Mouse (Mus musculus): ENCODE measurements around the gene Dhx29.

Gene Dhx29

DNA sequence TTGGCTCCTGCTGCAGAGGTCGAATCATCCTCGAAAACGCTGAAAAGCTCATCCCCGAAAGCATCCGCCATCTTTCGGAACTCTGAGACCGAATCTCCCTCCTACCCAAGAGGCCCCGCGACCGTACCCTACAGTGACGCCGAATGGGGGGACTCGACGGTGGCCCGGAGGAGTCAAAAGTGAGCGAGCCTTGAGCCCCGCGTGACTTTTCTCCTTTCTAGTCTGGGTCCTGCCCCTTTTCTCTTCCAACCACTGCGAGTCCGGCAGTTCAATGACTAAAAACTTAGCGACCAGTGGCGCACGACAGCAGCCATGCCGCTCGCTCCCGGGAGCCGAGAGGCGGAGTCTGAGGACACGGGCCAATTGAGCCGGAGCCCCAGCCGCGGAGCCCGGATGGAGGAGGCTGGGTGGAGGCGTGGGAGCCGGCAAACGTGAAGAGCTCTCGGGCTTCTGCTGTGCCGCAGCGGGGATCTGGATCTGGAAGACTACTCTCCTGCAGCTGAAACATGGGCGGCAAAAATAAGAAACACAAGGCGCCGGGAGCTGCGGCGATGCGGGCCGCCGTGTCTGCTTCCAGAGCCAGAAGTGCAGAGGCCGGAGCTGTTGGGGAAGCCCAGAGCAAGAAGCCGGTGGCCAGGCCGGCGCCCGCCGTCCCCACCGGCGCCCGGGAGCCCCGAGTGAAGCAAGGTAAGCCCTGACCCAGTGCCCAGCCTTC is at the start of gene Dhx29, which contains the start of gene Mtrex:
Gene Dhx29 (plus strand): TSS at position 168 of the 715 bp plus-strand sequence.
Gene Mtrex (minus strand): TSS at position 112 of the 715 bp plus-strand sequence.
- peak; percentile 98 for DNase-seq (ENCODE audit: low read depth, low spot score)

DNA sequence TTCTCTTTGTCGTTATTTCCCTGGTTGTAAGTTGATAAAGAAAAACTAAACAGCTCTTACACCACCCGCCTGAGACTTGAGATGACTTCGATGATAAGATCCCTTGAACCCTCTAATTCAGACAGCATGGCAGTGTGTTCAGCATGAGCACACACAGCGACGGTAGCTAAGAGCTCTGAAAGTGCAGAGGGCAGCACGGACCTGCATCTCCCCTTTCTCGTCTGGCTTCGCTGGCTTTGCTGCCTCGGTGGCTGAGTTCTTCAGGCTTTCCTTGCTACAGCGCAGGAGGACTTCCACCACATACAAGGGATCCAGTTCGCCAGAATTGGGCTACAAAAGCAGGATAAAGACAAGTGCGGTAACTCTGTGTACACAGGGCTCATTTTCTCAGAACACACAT is 40.0 kb upstream of the Dhx29 start:
- no peak for DNase-seq (ENCODE audit: low read depth, low spot score)

DNA sequence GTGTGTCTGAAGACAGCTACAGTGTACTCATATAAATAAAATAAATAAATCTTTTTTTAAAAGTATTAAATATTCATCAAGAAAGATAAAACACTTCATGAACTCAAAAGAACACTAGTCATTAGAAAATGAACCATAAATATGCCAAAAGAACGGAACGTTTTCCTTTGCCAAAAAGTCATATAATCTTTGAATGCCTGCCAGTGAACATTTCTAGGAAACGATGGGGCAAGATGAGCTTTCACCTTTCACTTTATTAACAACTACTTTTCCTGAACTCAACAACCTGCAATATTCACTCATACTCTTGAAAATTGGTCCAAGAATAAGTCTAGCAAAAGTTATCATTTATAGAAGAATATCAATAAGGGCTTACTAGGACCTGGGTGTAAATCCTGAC is 25.1 kb upstream of the Dhx29 start:
- no peak for DNase-seq (ENCODE audit: low read depth, low spot score)

DNA sequence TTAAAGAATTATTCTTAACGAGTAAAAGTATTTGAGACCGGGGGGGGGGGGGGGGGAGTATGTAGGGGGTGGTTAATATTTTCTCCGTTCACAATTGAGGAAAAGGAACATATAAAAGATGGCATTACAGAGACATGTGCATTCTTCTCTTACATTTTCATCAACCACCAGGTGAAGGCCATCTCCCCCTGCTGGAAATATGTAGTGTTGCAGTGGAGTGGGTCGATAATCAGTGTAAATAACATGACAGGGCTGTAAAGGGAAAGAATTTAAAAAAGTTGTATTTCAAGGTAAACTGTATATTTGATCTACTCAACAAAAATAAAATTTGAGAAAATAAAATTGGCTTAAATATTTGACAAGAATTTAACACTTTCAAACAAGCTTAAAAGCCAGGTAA is 17.6 kb upstream of the Dhx29 start:
- DNase-seq (ENCODE audit: low read depth, low spot score): peak; percentile 40

DNA sequence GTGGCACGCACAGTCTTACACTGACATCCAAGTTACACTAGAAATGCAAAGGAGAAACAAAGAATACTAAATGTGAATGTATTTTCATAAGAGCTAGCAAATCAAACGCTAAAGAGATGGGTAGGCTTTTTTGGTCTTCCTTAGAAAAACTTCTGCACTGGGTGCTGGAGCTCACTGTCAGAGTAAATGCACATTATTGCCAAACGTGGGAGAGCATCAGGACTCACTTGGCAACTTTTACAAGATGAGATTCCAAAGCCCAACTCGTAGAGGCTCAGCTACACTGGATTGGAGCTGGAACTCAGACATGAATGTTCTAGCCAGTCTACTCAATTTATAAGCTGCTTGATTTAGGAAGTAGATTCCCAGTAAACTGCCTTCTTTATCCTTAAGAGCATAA is 16.8 kb upstream of the Dhx29 start:
- no peak for DNase-seq (ENCODE audit: low read depth, low spot score)

DNA sequence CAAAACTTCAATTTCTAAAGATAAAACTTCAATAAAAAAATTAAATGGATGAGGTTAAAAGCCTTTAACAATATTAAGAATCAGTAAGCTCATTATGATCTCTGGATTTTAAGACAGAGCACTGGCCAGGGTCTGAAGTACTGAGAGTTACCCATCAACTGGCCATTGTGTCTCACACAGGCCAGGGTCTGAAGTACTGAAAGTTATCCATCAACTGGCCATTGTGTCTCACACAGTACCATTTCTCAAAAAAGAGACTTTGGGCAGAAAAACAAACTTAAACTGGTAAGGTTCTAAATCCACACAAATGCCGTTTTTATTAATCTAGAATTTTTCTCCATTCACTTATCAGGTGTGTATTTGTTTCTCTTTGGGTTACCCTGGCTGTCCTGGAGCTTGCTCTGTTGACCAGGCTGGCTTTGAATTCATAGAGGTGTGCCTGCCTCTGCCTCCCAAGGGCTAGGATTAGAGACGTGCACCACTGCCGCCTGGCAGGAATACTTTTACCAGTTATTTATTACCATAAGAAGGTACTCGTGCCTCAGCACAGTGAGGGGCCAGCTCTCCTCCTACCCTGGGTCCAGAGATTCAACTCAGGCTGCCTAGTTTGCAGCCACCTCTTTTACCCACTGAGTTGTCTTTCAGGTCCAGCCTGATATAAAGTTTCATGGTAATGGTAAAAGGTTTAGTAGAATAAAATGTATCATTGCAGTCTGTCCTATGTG is 8.0 kb upstream of the Dhx29 start:
- no peak for DNase-seq (ENCODE audit: low read depth, low spot score)

DNA sequence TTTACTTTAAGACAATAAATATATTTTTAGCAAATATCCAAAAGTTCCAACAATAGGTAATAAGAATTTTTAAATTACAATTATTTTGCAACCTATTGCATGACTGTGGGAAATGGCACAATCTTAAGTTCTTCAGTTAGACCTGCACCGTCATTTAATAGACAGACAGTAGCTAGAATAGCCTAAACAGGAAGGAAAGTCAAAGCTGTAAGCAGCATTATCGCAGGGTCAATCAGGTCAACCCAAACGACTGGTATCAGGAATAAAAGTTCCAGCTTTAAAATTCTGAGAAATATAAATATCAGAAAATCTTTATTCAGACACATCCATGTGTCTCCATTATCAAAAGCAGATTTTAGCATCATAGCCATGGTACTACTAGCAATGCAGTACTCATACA is 6.3 kb upstream of the Dhx29 start:
- no peak for DNase-seq (ENCODE audit: low read depth, low spot score)

DNA sequence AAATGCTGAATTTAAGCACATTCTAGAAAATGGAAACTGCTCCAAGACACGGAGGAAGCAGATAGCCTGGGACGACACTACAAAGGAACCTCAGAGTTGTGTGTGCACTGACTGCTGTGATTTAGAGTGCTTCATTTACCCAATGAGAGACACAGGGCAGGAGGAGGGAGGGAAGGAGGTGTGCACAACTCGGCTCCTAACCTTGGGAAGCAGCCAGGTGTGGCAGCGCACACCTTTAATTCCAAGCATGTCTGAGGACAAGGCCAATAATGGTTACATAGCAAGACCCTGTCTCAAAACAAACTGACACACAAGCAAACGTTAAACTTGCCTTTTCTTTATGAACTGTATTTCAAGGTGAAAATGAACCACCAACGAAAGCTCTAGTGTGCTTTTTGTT is 2.0 kb upstream of the Dhx29 start:
- no peak for DNase-seq (ENCODE audit: low read depth, low spot score)

DNA sequence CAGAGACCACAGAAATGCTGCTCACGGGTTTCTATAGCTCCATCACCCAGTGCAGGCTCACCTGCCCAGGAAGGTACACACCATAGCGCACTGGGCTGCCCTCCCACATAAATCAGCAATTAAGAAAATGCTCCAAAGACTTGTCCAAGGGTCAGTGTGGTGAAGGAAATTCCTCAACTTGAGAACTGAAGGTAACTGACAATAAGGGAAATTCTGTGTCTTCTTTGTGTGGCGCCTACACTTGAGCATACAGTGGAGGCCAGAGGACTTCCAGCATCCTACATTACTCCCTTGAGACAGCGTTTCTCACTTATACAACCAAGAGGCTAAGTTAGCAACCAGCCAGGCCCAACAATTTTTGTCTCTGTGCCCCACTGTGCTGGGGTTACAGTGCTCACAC is 1.3 kb upstream of the Dhx29 start:
- no peak for DNase-seq (ENCODE audit: low read depth, low spot score)

DNA sequence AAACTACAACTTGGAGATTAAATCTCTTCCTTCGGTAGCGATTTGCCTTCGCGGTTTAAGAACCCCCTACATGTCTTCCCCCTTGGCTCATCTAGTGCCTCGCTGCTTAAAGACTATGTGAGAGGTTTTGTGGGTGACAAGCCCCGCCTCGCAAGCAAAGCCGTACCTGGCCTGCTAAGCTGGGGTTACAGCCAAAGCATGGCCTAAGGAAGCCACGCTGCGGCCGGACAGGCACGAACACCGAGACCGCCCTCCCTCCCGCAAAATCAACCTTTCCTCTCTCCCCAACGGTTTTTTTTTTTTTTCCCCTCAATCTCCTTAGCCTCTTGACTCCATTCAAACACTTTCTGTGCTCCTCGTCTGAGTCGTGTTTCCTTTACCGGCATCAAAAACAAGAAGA is 458 bp upstream of the Dhx29 start:
- peak; percentile 35 for DNase-seq (ENCODE audit: low read depth, low spot score)

DNA sequence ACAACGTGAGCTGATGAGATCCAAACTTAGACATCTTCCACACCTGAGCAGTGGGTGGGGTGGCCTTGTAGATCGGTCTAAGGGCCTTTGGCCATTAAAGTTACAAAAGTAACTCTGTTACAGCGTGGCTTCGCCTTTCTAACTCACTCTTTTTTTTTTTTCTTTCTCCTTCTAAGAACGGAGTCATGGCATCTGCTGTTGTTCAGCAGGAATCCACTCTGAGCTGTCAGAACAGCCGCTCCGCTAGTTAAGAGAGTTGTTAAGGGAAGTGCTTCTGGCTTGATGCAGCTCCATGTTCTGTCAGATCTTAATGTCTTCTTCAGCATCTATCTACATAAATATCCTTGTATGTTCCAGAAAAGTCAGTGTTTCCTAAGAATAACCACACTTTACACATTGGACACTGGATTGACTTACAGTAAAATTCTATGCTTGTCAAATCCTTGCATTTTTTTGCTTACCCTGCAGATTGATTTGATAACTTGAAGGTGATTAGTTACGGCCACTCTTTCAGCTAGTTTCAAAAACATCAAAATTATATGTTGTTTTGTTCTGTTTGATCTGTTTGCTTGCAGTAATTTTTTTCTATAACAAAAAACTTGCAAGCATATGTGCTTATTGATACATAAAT is 899 bp downstream of the Dhx29 start:
- no peak for DNase-seq (ENCODE audit: low read depth, low spot score)

DNA sequence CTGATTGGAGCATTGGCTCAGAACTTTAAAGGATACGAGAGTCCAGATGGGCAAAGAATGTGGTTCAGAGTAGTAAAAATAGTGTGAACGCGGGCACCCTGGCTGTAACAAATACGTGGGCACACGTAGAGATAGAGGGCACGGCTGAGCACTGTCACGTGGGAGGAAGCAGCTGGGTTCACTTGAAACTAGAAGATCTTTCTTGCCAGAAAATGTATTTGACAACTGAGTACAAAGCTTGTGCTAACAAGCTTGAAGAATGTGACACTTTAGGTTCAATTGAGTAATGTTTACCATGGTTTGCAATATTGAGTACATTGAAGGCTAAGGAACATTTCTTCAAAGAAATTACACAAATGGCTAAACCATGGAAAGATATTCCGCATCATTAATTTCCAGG is 10.9 kb downstream of the Dhx29 start:
- DNase-seq (ENCODE audit: low read depth, low spot score): no peak

DNA sequence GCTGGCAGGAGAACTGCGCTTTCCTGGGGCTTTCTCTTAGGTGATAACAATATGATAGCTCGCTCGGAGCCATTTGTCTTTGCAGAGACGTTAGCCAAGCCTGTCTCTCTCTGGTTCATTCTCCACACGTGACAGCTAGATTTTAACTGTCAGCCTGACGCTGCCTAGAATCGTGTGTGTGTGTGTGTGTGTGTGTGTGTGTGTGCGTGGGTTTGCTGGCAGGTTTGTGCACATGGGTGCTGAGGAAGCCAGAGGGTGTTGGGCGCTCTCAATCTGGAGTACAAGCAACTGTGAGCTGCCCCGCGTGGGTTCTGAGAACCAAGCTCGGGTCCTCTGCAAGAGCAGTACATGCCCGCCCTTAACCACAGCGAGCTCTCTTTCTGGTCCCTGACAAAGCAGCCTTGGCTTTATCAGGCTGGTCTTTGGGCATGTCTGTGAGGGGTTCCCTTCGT is 14.7 kb downstream of the Dhx29 start:
- no peak for DNase-seq (ENCODE audit: low read depth, low spot score)

DNA sequence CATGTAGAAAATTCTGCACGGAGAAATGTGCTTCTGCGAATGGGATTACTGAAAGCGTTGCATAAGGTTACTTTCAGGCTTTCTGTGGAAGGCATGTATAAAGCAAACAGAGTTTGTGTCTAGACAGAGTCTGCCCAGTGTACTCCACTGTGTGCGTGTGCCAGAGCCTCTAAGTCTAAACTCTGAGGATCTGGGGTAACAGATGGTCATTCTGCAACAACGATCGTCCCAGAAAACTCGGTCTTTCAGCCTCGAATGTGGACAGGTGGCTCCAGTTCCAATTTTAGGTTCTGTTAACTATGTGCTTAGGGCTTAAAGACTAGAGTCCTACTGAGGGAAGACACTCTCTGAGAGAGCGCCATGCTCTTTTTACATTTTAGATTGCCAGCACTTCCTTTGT is 18.1 kb downstream of the Dhx29 start:
- no peak for DNase-seq (ENCODE audit: low read depth, low spot score)

DNA sequence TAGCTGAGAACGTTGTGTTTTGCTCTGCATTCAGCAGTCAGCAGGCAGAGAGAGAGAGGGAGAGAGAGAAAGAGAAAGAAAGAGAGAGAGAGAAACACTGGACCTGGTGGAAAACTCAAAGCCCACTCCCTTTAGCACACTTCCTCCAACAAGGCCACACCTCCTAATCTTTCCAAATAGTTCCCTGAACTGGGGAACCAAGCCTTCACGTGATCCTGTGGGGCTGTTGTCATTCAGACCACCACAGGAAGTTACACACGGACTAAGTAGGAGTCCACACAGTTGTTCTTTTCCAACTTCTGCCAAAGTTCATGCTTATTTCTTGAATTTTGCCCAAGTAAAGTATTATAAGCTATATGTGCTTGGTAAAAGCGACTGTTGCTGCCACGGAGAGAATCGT is 18.6 kb downstream of the Dhx29 start:
- DNase-seq (ENCODE audit: low read depth, low spot score): no peak

DNA sequence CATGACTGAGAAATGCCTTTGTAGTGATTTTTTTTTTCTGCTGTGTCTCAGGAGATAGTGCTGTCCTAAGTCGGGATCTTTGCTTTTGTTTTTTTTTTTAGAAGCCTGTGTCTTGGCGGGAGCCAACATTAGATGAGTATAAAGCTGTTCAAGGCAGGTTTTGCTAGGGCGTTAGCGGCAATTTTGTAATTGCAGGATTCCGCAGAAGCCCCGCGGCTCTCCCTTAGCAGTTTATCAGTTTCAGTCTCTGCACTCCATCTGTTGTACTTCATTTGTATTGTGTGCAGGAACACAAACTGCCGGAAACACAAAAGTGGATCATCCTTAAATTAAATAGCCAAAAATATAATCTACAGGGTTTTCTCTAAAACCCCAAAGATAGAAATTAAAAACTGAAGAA is 26.8 kb downstream of the Dhx29 start:
- no peak for DNase-seq (ENCODE audit: low read depth, low spot score)

DNA sequence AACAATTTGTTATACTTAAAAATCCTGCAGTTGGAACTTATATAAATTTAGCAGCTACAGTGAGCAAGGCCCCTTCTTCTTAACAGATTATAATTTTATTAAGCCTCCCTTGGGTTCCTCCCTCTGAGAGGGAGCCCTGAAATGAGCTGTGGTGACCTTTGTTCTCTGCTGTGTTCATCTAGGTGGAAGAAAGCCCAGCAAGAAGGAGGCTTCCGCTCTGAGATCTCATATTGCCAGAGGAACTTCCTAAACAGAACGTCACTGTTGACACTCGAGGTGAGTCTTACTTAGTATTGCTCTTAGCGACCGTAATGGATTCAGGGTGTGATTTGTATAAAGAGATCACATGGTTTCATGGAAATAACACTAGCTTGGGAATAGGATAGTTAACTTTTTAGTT is 35.8 kb downstream of the Dhx29 start:
- DNase-seq (ENCODE audit: low read depth, low spot score): no peak

DNA sequence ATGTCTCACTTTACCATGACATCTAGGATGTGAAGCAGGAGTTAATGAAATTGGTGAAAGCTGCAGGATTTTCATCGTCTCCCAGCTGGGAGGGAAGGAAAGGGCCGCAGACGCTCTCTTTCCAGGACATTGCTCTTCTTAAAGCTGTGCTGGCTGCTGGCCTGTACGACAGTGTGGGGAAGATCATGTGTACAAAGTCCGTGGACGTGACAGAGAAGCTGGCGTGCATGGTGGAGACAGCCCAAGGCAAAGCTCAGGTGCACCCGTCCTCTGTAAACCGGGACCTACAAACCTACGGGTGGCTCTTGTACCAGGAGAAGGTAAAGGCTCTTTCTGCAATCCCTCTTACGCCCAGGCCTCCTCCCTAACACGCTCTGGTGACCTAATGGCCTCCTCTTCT is 37.2 kb downstream of the Dhx29 start:
- no peak for DNase-seq (ENCODE audit: low read depth, low spot score)

DNA sequence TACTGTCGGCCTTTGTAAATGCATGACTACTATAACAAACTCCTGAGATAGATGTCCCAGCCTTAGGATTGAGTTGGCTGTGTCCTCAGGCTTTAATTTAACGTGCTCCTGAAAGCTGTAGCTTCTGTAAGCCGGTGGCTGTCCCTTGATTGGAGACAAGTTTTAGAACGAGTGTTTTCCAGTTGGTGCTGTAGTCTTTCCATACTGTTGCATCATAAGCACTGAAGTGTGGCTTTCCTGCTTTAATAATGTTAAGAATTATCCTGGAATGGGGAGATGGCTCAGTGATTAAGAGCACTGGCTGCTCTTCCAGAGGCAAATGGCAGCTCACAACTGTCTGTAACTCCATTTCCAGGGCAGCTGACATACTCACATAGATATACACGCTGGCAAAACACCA is 40.0 kb downstream of the Dhx29 start:
- no peak for DNase-seq (ENCODE audit: low read depth, low spot score)

DNA sequence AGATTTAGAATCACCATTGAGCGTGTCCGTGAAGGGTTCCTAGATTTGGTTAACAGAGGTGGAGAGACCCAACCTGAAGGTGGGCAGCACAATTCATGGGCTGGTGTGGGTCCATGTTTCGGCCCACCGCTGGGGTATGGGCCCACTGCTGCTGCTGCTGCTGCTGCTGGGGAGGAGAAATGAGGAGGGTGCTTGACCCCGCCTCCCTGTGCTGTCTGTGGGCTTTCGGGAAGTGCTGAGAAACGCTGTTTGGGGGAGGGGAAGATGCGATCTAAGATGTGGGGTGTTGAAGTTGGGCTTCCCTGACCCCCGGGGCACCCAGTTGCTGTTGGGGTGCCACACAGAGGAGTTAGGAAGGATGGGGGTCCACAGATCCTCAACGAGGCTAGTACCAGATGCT is 49.5 kb downstream of the Dhx29 start:
- DNase-seq (ENCODE audit: low read depth, low spot score): no peak

DNA sequence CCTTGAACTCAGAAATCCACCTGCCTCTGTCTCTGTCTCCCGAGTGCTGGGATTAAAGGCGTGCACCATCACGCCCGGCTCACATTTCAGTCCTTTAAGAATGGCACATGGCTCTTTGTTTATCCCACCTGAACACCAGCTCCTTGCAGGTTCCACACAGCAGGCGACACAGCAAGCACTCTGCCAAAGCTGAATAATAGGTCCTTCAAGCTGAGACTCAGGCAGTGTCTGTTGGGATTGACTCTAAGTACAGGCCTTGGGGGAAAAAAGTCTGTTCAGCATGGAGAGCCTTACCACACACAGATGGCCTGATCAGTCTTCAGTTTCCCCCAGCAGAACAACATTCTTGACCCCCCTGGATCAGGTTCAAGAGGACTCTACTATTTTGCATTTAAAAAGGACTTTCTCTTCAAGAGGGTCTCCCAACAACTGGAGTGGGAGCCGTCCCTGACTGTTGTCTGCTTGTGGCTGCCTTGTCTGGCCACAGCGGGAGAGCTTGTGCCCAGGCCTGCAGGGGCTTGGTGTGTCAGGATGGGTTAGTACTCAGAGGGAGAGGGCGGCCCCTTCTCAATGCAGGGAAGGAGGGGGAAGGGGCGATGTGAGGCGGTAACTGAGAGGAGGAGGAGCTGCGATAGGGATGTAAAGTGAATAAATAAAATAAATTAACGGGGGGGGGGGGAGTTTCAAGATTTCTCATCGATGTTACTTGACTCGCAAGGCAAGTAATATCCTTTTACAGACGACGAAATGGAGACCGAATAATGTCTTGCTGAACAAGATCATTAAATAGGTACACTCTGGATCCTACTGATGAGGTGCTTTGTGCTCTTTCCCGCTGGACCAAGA is 58.6 kb downstream of the Dhx29 start:
- DNase-seq (ENCODE audit: low read depth, low spot score): peak; percentile 90

DNA sequence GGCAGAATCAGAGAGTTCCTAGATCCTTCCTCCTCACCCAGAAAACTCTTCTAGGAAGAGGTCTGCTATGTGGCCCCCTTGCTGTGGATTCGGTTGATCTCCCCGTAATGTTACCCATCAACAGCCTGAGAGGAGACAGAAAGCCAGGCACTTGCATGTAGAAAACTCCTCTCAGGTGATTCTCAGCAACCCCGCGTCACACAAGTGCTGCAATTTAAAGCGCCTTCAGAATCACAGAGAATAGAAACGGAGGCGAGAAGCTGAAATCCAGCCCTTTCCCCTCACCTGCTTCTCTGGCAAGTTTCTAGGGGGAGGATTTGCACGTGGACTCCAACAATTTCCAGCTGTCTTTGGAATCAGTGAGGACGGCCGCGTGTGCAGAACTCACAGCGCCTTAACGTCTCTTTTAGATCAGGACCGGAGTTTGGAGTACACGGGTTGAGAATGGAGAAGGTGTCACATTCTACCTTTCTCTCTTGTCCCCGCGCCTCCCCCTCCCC is 59.2 kb downstream of the Dhx29 start:
- no peak for DNase-seq (ENCODE audit: low read depth, low spot score)
